9 mouse cellular contexts compared by ENCODE assay signal in genomic region chr7:35920194-35920609, GRCm38 (mm10).
DNase-seq lines count a peak whose midpoint lies in the region; ATAC-seq lines count a peak whose summit lies in the region.
"Had no signal": no experiment of that assay in that cellular context is flagged by ENCODE, and none has a peak within 500 bp of the region (broad histone marks: within the 10 kb centered on the region; RNA-seq: fewer than 3 reads in every experiment).

No protein-coding gene starts in this region.

- no peak overlapping the region for H3K4me3 ChIP-seq in kidney, embryonic 14.5 days (ENCODE audit: low read length)
- H3K4me3 ChIP-seq: liver, embryonic 15.5 days had no signal

- 70% methylated on average over 11 of the region's 11 CpGs for WGBS in kidney, embryonic 14.5 days

- H3K4me1 ChIP-seq in kidney, embryonic 14.5 days (ENCODE audit: control insufficient read depth, insufficient read depth, low read length) = 0 out of 2 replicates have a peak, but pooled peaks cover 8% of the 10 kb centered on the region
- H3K4me1 ChIP-seq: liver, embryonic 15.5 days had no signal

- no peaks in the 10 kb centered on the region for H3K36me3 ChIP-seq in kidney, embryonic 14.5 days (ENCODE audit: control insufficient read depth, insufficient read depth, low read length)
- H3K36me3 ChIP-seq: liver, embryonic 15.5 days had no signal

- ATAC-seq in kidney, embryonic 14.5 days (ENCODE audit: low FRiP score, low TSS enrichment) = no peak
- ATAC-seq in megakaryocyte, adult 5-6 weeks (ENCODE audit: poor library complexity, severe bottlenecking) = no peak

- no peak overlapping the region for H3K27ac ChIP-seq in kidney, embryonic 14.5 days (ENCODE audit: low read depth, low read length)
- H3K27ac ChIP-seq: liver, embryonic 15.5 days had no signal

- 0 out of 2 replicates have a peak, but pooled peaks cover 7% of the 10 kb centered on the region for H3K9me3 ChIP-seq in kidney, embryonic 14.5 days (ENCODE audit: control insufficient read depth, low read length)
- H3K9me3 ChIP-seq: liver, embryonic 15.5 days had no signal

- DNase-seq in kidney, adult 11 months = peak; percentile 10
- DNase-seq in NIH3T3 (ENCODE audit: low read depth) = peak; percentile 41
- DNase-seq in fibroblast of lung, adult 2 months (ENCODE audit: low read depth) = peak; percentile 8
- DNase-seq in kidney, postnatal 10 days = peak; percentile 53
- no peak for DNase-seq in thymus, postnatal 36 days
- DNase-seq in thymus, postnatal 4 days = no peak

- peaks cover 3% of the 10 kb centered on the region for H3K27me3 ChIP-seq in kidney, embryonic 14.5 days (ENCODE audit: control insufficient read depth, insufficient read depth, low read length)

- no peak overlapping the region for H3K4me2 ChIP-seq in kidney, embryonic 14.5 days (replicated peaks; ENCODE audit: low read depth, low read length)
- H3K4me2 ChIP-seq: liver, embryonic 15.5 days had no signal

- H3K9ac ChIP-seq in kidney, embryonic 14.5 days (ENCODE audit: low read depth, low read length) = no peak overlapping the region
- H3K9ac ChIP-seq: liver, embryonic 15.5 days had no signal

Comparison
In these comparisons a context has a peak if more than half of its experiments do, and no peak if none do; other contexts are left out.
1. DNase-seq: peak in kidney, adult 11 months (single experiment), NIH3T3 (single experiment), fibroblast of lung, adult 2 months (single experiment) and kidney, postnatal 10 days (single experiment); none in thymus, postnatal 36 days (0 of 2) and thymus, postnatal 4 days (single experiment).